Mouse (Mus musculus) activated CD4-positive, CD25-positive, alpha-beta regulatory T cell, adult 4 months (primary cell): ENCODE data around the gene Wwtr1. TPM values are rescaled to one million over a fixed set of nuclear protein-coding genes. Genes with fewer than 3 reads are reported as not detected.

Experiments used
- ATAC-seq: one replicate; pipeline ENCODE4 v1.8.0; 2017
- polyA plus RNA-seq, 2 experiments: library from polyadenylated mRNA; unstranded; fragments of 100-300 nt; shearing (Covaris generic); gene quantifications; one replicate each; pipeline ENCODE4 v1.2.1; 2017

Wwtr1 gene
- polyA plus RNA-seq, 2 experiments from 2014 or later = 0.09 TPM; not detected in 1

- ATAC-seq = no peak
Measured at GRCm38 (mm10) chr3:57511816-57512586, 63.7 kb downstream of the Wwtr1 start.

- ATAC-seq = no peak
Measured at GRCm38 (mm10) chr3:57509945-57510675, 65.6 kb downstream of the Wwtr1 start.

GRCm38 (mm10) chr3:57505991-57506390 lies 69.7 kb downstream of the Wwtr1 start:
- no peak for ATAC-seq

- ATAC-seq = no peak
Measured at GRCm38 (mm10) chr3:57504756-57505155, 71.0 kb downstream of the Wwtr1 start.

GRCm38 (mm10) chr3:57501596-57502220 lies 74.0 kb downstream of the Wwtr1 start:
- ATAC-seq = no peak

GRCm38 (mm10) chr3:57500846-57501245 lies 74.9 kb downstream of the Wwtr1 start:
- ATAC-seq = no peak

- ATAC-seq = no peak
Measured at GRCm38 (mm10) chr3:57497791-57498190, 77.9 kb downstream of the Wwtr1 start.

- ATAC-seq = no peak
Measured at GRCm38 (mm10) chr3:57496428-57496827, 79.3 kb downstream of the Wwtr1 start.

- ATAC-seq = no peak
Measured at GRCm38 (mm10) chr3:57487455-57488153, 88.1 kb downstream of the Wwtr1 start.

GRCm38 (mm10) chr3:57486068-57486467 lies 89.6 kb downstream of the Wwtr1 start:
- ATAC-seq = no peak

GRCm38 (mm10) chr3:57481981-57482380 lies 93.7 kb downstream of the Wwtr1 start:
- ATAC-seq = no peak

- ATAC-seq = no peak
Measured at GRCm38 (mm10) chr3:57480640-57481039, 95.1 kb downstream of the Wwtr1 start.

- ATAC-seq = no peak
Measured at GRCm38 (mm10) chr3:57474421-57474820, 101.3 kb downstream of the Wwtr1 start.

GRCm38 (mm10) chr3:57472407-57472806 lies 103.3 kb downstream of the Wwtr1 start:
- ATAC-seq = no peak

- ATAC-seq = no peak
Measured at GRCm38 (mm10) chr3:57470981-57471601, 104.6 kb downstream of the Wwtr1 start.

GRCm38 (mm10) chr3:57470326-57470725 lies 105.4 kb downstream of the Wwtr1 start:
- no peak for ATAC-seq

- ATAC-seq = no peak
Measured at GRCm38 (mm10) chr3:57469325-57469724, 106.4 kb downstream of the Wwtr1 start.

GRCm38 (mm10) chr3:57466289-57466688 lies 109.4 kb downstream of the Wwtr1 start:
- no peak for ATAC-seq

GRCm38 (mm10) chr3:57463302-57463701 lies 112.4 kb downstream of the Wwtr1 start:
- ATAC-seq = no peak

GRCm38 (mm10) chr3:57458652-57459051 lies 117.1 kb downstream of the Wwtr1 start:
- ATAC-seq = no peak

- ATAC-seq = no peak
Measured at GRCm38 (mm10) chr3:57448445-57448844, 127.3 kb downstream of the Wwtr1 start.

GRCm38 (mm10) chr3:57447889-57448288 lies 127.8 kb downstream of the Wwtr1 start:
- no peak for ATAC-seq
